Mouse (Mus musculus) MN1 (cell line): Measurements from ENCODE around the gene Heatr5a.
A peak's percentile ranks its signal among the peaks of the same experiment; 100 is the strongest.

ENCODE experiments used
- DNase-seq: peaks from one replicate; pipeline ENCODE4 v3.0.0-alpha.2; 2016; ENCODE audit warnings: low spot score

Gene Heatr5a

GRCm38 (mm10) chr12:51970352-51971069 lies 610 bp downstream of the Heatr5a start:
- peak; percentile 34 for DNase-seq

- DNase-seq, result no peak
Observed at GRCm38 (mm10) chr12:51969876-51970275, 1.2 kb downstream of the Heatr5a start.

GRCm38 (mm10) chr12:51969092-51969491 lies 2.0 kb downstream of the Heatr5a start:
- no peak for DNase-seq

GRCm38 (mm10) chr12:51967915-51968595 lies 3.1 kb downstream of the Heatr5a start:
- no peak for DNase-seq

- no peak for DNase-seq
Observed at GRCm38 (mm10) chr12:51957626-51958025, 13.5 kb downstream of the Heatr5a start.

GRCm38 (mm10) chr12:51952309-51952708 lies 18.8 kb downstream of the Heatr5a start:
- DNase-seq, result no peak

GRCm38 (mm10) chr12:51947498-51947945 lies 23.6 kb downstream of the Heatr5a start:
- peak; percentile 69 for DNase-seq

- no peak for DNase-seq
Observed at GRCm38 (mm10) chr12:51945331-51945730, 25.8 kb downstream of the Heatr5a start.

- no peak for DNase-seq
Observed at GRCm38 (mm10) chr12:51939848-51940247, 31.3 kb downstream of the Heatr5a start.

GRCm38 (mm10) chr12:51937938-51938337 lies 33.2 kb downstream of the Heatr5a start:
- no peak for DNase-seq

GRCm38 (mm10) chr12:51929630-51930029 lies 41.5 kb downstream of the Heatr5a start:
- DNase-seq, result no peak

- DNase-seq, result no peak
Observed at GRCm38 (mm10) chr12:51917191-51917590, 53.9 kb downstream of the Heatr5a start.

GRCm38 (mm10) chr12:51914903-51915670 lies 56.0 kb downstream of the Heatr5a start:
- DNase-seq, result no peak

- DNase-seq, result no peak
Observed at GRCm38 (mm10) chr12:51909202-51909601, 61.9 kb downstream of the Heatr5a start.

GRCm38 (mm10) chr12:51907543-51907942 lies 63.6 kb downstream of the Heatr5a start:
- DNase-seq, result no peak

- no peak for DNase-seq
Observed at GRCm38 (mm10) chr12:51900551-51900950, 70.6 kb downstream of the Heatr5a start.

GRCm38 (mm10) chr12:51896901-51897300 lies 74.2 kb downstream of the Heatr5a start:
- DNase-seq, result no peak

GRCm38 (mm10) chr12:51888609-51889008 lies 82.5 kb downstream of the Heatr5a start:
- DNase-seq, result no peak

GRCm38 (mm10) chr12:51887301-51888290 lies 83.5 kb downstream of the Heatr5a start:
- no peak for DNase-seq

GRCm38 (mm10) chr12:51886369-51886768 lies 84.8 kb downstream of the Heatr5a start:
- no peak for DNase-seq

- no peak for DNase-seq
Observed at GRCm38 (mm10) chr12:51884801-51885200, 86.3 kb downstream of the Heatr5a start.
